Mouse (Mus musculus) adrenal gland, adult 2 months (tissue): Measurements from ENCODE around the gene Tmcc1. TPM values are rescaled to one million over a fixed set of nuclear protein-coding genes. Genes with fewer than 3 reads are reported as not detected.
A peak's percentile ranks its signal among the peaks of the same experiment; 100 is the strongest.

Experiments used
- DNase-seq: peaks from one replicate; pipeline ENCODE4 v3.0.0; 2021
- polyA plus RNA-seq: library from polyadenylated mRNA; depleted of rRNA; stranded (reverse); fragments of >200 nt; gene quantifications from 2 replicates; pipeline ENCODE4 v1.2.3, GENCODE M21; 2012
- total RNA-seq, 2 experiments: library from RNA; stranded (reverse); gene quantifications; 2 replicates each; pipeline ENCODE4 v1.2.3; 2021

Gene Tmcc1
- total and polyA plus RNA-seq, 3 experiments: 4.3 to 24.1 (median 20.7) TPM

DNA sequence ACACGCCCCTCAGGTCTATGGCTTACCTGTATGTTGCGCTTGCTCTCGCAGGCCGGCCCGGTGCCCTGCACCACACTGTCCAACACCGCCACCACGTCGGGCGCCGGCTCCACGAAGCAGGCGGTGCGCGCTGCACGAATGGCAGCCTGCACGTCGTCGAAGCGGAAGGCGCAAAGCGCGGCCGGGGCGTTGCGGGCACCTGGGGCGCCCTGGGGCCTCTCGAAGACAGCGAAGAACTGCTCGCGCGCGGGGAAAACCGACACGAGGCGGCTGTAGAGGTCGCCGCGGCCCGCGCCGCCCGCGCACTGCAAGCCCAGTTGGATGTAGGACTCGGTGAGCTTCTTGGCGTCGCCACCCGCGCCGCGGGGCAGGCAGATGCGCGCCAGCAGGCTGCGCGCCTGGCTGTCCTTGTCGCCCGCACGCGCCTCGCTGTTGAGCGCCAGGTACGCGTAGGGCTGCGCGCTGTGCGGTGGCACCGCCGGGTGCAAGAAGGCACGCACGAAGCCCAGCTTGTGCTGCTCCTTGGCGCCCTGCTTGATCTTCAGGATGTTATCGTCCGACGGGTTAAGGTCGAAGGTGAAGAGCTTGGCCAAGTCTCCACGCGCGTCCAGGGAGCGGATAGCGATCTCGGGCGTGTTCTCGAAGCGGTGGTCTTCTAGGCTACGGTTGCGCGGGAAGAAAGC, 199.7 kb downstream of the Tmcc1 start:
- peak; percentile 78 for DNase-seq

DNA sequence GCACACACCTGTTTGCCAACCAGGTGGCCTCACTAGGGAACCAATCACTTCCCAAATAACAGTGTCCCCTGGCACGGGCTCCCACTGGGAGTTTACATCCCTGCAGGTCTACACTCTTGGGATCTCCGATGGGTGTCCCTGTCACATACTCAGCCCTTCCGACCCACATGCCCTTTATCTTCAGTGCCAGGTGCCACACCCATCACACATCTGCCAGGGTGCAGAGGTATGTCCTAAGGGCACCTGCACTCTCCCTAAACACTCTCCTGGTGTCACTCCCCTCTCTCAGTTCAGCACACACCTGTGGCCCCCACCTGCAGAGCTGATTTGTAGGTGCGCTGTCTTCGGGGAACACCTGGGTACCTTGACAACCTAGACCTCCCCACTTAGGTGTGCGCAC, 200.3 kb downstream of the Tmcc1 start:
- DNase-seq: no peak

DNA sequence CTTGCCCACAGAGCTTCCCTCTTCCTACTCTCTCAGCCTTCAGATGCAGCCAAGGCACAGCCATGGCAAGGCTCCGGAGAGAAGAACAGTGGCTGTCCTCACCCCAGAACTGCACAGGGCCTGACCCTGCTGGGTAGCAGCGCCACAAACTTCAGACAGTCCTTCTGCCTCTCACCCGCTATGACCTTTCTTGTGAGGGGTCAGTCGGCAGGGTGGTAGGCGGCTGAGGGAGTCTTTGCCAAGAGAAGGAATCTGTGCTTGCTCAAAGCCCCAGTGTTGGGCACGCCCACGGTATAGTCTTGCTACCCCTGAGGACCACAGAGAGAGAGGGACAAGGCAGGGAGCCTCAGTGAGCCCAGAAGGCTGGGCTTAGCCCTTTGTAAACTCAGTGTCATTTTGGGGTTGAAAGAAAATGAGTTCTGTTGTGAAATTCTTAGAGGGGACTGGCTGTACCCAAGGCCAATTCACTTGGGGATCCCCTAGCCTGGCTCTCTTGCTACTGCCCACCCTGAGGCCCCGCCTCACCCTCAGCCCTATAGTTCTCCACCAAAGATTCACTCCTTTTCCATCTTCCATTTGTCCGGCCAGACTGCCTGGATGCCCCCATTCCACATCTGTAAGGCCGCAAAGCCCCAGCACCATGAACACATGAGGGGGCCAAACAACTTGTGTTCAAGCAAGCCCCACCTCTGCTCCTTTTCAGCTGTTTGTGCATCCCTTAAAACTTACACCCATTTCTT, 201.2 kb downstream of the Tmcc1 start:
- DNase-seq: no peak

DNA sequence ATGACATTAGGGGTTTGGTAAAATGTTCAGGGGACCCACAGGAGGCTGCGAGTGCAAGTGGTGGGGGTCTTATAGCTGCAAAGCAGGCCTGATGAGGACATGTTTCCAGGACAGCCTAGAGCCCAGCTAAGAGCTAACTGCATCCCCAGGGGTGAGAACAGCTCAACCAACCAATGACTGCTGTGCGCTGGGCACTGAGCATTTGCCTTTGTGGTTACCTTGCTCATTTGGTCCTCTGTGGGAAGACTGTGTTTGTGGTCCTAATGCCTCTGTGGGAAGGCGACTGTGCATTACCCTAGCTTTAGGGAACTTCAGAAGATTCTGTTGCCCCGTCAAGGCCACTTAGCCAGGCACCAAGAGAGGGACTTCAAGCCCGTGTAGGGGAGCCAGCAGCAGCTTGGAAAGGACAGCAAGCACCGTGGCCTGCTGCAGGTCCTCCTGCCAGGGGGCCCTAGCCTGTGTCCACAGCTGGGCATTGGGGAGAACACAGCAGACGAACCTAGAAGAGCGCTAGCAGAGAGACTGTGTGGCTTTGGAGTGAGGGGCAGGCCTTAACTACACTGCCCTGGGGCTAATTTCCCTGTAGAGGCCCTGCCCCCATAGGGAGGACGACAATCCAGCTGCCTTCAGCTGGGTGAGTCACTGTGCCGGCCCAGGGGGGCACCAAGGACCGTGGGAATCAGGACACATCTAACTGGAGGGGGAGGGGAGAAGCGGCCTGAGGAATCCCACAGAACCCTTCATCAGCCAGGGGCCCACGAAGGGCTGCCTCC, 202.0 kb downstream of the Tmcc1 start:
- DNase-seq: peak; percentile 92

DNA sequence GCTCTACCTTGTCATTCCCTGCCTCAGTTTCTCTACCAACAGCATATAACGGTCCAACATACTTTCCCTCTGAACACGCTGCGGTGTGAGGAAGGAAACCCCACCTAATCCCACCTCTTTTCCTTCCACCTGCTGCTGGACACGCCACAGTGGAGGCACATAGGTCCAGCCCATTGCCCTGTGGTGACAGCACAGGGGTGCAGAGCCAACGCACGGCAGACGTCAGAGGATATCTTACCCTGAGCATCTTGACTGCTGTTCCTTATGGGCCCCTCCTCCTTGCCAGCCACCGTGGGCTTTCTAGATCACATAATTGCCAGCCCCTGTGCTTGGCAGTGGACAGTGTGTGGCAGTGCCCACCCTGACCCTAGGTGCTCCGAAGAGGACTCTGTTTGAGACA, 202.8 kb downstream of the Tmcc1 start:
- no peak for DNase-seq

DNA sequence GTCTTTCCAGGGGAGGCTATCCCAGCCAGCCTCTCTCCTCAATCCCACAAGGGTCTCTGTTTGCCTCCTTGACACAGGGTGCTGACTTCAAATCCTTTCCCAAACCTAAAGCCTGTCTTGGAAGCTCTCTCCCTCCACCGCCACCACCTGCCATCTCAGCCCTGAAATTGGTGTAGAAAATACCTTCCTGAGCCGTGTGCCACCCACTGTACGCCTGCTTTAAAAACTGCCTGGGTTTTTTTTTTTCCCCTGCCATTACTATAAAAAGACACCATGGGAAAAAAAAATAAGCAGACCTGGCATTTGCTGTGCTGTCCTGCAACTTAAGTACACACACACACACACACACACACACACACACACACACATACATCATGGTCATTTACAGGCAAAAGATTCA, 203.2 kb downstream of the Tmcc1 start:
- DNase-seq: no peak

DNA sequence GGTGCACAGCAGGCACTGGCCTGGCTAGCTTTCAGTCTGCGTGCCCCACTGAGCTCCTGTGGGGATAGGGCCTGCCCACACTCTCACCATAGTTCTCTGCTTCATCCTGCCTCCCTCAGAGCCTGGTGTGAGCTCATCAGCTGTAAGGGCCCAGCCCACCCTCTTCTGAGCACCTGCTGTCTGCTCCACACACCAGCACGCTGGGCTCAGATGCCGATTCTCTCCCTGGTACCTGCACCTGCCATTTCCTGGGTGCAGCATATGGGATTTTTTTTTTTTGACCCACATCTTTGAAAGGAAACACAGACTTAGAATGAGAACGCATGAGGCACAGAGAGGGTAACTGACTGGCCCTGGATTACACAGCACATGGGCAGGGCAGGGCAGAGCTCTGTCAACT, 203.7 kb downstream of the Tmcc1 start:
- no peak for DNase-seq

DNA sequence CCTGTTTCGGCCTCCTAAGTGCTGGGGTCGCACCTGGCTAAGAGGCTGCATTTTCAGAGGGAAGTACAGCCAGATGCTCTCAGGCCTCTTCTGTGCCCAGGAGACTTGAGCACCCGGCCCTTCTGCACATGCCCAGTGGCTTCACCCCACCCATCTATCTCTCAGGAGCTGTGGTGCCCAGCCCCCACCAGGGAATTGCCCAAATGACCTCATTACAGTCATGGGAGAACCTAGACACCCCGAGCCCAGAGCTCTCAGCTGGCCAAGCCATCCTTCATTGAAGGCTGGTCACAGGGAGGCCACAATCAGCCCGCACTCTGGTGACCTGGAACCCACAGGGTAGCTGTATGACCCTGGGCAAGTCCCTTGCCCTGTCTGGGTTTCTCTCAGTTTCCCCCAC, 204.3 kb downstream of the Tmcc1 start:
- peak; percentile 68 for DNase-seq

DNA sequence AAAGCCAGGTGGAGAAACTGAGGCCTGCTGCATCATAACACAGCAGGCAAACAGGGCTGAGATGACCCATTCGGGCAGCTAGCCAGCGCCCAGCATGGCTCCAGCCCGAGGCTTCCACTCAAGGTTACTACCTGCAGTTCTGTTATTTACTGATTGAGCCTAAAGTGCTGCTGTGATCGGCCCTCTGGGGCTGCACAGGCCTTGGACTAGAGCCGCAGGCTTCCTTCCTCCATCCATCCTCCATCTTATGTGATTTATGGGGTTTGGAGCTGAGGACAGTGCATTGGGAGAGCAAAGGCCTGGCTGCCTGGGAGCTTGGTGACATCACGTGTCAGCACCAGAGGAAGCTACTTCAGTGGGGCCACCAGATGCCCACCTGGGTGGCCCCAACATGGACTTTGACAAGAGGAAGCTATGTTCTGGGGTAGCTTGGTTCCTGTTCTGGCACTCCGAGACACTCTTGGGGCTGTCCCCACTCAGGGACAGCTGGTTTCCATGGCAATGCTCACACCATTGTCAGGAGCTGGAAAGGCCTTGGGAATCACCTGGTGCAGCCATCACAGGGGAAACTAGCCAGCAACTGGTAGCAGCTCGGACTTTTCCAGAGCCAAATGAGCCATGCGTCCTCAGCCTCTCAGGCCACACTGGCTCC, 206.1 kb downstream of the Tmcc1 start:
- peak; percentile 86 for DNase-seq

DNA sequence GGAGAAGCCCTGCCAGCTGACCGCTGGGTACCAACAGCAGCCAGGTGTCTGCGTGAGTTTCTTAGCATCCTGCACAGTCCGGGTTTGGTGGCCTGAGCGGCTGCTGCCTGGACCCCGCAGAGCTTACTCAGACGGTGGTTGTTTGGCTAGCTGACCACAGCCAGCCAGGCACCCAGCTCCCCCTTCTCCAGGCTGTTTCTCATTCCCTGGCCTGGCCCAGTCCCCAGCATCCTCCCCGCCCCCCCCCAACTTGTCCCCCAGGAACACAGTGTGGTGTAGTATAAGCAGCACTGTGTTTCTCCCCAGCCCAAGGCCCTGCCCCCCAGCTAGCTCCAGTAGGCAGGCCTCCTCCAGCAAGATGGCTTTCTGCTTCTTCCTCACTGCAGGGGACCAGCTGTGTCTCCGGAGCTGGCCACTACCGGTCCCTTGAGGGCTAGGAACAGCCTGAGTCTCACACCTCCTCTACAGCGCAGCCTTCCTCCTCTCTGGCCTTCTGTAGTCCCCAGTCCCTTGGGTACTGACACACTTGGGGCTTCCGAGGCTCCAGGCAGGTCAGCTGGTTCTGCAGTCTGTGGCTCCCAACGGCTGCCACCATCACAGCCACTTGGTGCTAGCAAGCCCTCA, 206.7 kb downstream of the Tmcc1 start:
- DNase-seq: no peak

DNA sequence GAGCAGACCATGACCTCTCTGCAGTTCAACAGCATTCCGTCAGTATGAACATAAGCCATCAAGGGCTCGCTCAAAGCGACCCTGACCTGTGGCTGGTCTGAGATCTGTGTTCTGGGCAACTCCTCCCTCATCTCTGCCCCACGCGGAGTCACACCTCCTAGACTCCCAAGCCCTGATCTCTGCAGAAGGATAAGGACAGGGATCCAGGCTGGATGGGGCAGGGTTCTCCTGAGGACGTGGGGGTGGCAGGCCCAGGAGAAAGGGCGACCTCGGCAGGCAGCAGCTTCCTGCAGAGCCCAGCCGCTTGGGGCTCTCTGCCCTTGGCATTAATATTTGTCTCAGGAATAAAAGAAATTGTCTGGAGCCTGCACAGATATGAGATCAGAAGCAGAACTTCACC, 207.7 kb downstream of the Tmcc1 start:
- DNase-seq: peak; percentile 85

DNA sequence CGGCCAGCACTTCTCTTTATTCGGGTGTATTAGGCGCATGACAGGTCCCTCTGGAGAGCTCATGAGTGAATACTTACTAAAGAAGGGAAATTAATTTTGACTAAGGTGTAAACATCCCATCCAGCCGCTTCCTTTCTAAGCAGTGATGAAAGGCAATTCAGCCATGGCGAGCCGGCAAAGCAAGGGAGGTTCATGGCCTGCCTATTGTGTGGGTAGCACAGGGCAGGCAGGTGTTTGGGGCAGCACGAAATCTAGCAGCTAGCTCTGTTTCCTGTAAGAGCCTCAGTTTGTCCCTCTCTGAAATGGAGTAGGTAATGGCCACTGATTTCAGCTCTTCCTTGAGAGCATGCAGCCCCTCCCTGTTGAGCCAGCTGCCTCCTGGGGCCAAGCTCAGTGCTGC, 208.7 kb downstream of the Tmcc1 start:
- no peak for DNase-seq

DNA sequence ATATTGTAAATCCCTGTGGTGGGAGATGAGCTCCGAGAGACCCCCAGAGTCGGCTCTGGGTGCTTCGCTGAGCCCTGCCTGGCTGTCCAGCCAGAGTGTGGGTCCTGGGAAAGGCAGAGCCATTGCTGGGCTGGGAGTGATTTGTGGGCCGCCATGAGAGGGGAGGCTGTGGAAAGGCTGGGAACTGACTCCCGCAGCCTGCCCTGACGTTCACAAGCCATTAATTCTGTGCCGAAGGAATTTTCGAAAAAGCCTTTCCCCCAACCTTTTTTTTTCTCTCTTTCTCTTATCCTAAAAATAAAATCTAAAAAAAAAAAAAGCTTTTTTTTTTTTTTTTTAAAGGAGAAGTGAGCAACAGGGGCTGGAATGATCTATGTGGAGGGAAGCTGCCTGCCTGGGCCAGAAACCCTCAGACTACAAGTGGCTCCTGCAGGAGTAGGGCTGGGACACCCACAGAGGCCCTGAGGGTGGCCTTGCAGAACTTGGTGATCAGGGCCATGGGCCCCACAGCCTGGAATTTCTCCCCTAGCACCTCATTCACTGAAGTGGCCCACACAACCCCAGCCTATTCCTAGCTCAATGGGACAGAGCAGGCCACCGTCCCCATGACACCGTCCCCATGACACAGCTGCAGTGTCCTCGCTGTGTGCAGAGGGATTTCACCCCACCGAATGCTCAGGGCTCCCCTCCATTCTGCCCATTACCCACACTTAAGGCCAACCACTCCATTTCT, 209.8 kb downstream of the Tmcc1 start:
- DNase-seq: peak; percentile 64

DNA sequence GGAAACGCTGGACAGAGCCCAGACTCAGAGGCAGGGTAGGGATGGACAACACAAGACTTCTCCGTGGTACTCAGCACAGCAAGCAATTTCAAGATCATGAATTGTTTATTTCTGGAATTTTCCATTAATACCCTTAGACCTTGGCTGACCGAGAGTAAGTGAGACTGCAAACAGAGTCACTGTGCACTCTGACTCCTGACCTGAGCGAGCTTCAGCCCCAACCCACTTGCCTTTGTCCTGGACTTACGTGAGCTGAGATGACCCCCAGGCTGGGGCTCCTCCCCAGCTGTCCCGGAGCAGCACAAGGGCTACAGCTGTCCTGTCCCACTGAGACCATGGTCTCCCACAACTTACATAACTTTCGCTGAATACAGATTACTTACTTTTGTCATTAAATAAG, 210.4 kb downstream of the Tmcc1 start:
- peak; percentile 57 for DNase-seq

DNA sequence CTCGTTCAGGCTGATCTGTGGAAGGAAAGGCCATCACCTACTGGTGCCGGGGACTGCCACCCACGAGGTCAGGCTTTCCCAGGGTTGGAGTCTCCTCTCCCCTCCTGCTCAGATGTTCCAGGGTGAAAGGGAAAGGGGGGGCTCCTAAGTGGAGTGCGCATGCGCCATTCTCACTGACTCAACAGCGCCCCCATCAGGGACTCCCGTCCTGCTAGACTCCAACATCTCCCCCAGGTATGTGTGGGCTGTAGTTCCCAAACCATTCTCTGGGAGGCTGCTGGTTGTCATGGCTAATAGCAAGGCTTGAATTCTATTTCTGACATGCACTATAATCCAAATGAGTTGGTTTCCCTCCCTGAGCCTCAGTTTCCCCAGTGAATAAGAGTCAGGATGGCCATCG, 214.7 kb downstream of the Tmcc1 start:
- no peak for DNase-seq

DNA sequence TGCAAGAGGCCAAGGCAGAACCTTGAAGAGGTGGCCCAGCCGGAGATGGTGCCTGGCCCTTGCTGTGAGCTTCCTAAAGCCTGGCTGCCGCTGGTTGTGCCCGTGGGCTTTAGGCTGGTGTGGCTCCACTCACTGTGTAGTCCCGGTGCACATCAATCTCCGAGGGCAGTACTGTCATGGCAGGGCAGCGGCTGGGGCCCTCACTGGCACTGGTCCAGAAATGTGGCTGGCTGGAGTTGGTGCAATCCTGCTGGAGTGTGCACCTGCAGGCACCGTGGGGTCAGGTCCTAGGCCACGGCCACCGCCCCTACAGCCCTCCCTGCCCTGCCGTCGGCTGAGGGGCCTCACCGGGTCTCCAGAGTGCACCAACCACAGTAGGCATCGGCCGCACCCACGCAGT, 215.5 kb downstream of the Tmcc1 start:
- no peak for DNase-seq

DNA sequence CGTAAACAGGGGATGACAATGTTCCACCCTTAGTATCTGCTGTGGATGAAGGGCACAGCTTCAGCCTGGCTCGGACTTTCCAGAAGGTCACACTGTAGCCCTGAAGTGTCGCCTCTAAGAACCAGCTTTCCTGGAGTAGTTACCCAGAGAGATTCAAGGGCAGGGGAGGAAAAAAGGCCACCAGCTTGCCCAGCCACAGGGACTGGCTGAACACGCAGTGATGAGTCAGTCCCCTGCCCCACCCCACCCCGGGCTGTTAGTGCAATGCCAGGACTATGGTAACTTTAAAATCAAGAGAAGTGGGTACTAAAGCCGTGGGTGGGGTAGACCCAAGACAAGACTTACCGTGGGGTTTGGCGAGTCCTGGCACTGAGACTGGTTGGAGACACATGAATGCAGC, 217.7 kb downstream of the Tmcc1 start:
- peak; percentile 88 for DNase-seq

DNA sequence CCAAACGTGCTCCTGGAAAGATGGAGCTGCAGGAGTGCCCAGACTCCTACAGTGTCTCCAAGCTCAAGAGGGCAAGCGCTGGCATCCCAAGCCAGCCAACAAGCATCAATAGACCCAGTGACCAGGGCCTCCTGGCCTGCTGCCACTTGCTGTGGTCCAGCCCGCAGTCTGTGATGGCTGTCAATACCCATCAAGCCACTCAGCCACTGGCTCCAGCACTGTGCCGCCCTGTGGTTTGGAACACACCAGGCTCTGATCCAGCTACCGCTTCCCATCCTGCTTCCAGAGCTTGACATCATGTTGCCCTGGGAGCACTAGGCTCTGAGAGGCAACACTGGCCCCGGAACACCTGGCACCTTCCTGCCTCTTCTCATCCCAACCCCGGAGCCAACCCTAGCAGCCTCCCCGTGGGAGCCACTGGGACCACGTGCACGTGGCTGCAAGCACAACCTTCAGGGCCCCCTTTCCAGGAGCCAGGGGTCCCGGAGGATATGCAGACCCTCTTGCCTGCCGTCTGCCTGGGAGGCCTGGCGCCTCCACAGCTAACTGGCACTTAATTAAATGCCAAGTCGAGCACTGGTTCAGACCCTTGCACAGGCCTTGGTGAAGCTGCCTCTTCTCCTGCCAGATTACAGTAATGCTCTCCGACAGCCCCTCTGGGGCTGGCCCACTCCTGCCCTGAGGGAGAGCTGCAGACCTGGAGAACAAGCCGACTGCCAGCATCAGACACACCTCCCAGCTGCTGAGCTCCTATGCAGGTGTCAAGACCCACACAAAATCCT, 219.2 kb downstream of the Tmcc1 start:
- no peak for DNase-seq

DNA sequence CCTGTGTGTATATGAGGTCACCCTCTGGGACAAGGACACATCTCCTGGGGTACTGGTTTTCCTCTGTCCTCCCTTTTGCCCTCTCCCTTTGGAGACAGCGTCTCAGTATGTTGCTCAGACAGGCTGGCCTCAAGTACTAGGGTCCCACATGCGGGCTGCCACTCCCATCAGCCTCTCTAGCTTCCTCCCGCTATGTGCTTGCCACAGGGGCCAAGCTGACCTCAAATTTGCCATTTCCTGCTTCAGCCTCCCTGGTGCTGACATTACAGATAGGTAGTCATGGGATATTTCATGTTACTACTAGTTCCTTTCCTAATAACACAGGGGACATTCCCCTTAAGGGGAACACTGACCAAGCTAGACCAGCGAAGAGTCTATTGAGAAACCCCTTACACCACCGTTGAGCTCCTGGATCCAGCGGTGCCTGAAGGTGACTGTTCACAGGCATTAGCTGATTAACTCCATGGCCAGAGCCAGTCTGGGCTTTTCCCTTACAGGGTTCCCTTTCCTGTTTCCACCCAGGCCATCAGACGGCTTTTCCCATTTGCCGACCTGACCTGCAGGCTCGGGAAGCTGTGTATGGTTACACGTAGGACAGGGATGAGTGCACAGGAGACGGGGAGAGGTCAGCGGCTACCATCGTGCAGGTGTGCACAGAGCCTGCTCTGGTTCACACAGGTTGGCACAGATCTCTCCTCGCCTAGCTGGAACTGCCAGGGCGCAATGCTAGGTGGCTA, 220.0 kb downstream of the Tmcc1 start:
- no peak for DNase-seq
